Mouse (Mus musculus) myocyte (in vitro differentiated cells): ENCODE measurements around the gene Osm.

Experiments
- CEBPB ChIP-seq: IDR thresholded peaks from 2 replicates; pipeline ENCODE4 v1.6.1; 2011; ENCODE audit warnings: mild to moderate bottlenecking, moderate library complexity; ENCODE audit not compliant: poor library complexity, insufficient read depth, severe bottlenecking
- E2F4 ChIP-seq: IDR thresholded peaks from one replicate; pipeline ENCODE4 v1.6.1; 2011; ENCODE audit warnings: mild to moderate bottlenecking, control low read depth, moderate library complexity; ENCODE audit not compliant: insufficient read depth
- MAX ChIP-seq: IDR thresholded peaks from one replicate; pipeline ENCODE4 v1.6.1; 2011; ENCODE audit warnings: low read depth, mild to moderate bottlenecking, control low read depth
- MYOD1 ChIP-seq, 3 experiments: IDR thresholded peaks; one replicate each; pipeline ENCODE4 v1.6.1; 2011; ENCODE audit warnings: control low read depth in 2 of 3, low read depth in 2 of 3, mild to moderate bottlenecking in 2 of 3, moderate library complexity in 1 of 3; ENCODE audit not compliant: insufficient read length in 2 of 3, control insufficient read depth in 1 of 3
- MYOG ChIP-seq, 3 experiments: IDR thresholded peaks; one replicate each; pipeline ENCODE4 v1.6.1; 2011; ENCODE audit warnings: control low read depth in 2 of 3, low read depth in 2 of 3, mild to moderate bottlenecking in 2 of 3; ENCODE audit not compliant: insufficient read length in 2 of 3, control insufficient read depth in 1 of 3, insufficient read depth in 1 of 3
- POLR2A ChIP-seq: IDR thresholded peaks from one replicate; pipeline ENCODE4 v1.6.1; 2011; ENCODE audit warnings: low read depth, mild to moderate bottlenecking, control low read depth, moderate library complexity; ENCODE audit not compliant: insufficient read length
- POLR2AphosphoS2 ChIP-seq: IDR thresholded peaks from one replicate; pipeline ENCODE4 v1.6.1; 2011; ENCODE audit warnings: low read depth, control low read depth; ENCODE audit not compliant: insufficient read length
- REST ChIP-seq: IDR thresholded peaks from one replicate; pipeline ENCODE4 v1.6.1; 2011; ENCODE audit warnings: mild to moderate bottlenecking, control low read depth, moderate library complexity; ENCODE audit not compliant: insufficient read depth, insufficient read length
- SRF ChIP-seq: IDR thresholded peaks from one replicate; pipeline ENCODE4 v1.6.1; 2011; ENCODE audit warnings: low read depth; ENCODE audit not compliant: control insufficient read depth, insufficient read length
- TCF12 ChIP-seq: IDR thresholded peaks from one replicate; pipeline ENCODE4 v1.6.1; 2011; ENCODE audit warnings: mild to moderate bottlenecking, control low read depth; ENCODE audit not compliant: poor library complexity, insufficient read depth, severe bottlenecking
- TCF3 ChIP-seq: IDR thresholded peaks from one replicate; pipeline ENCODE4 v1.6.1; 2011; ENCODE audit warnings: low read depth, control low read depth; ENCODE audit not compliant: insufficient read length
- USF1 ChIP-seq: IDR thresholded peaks from one replicate; pipeline ENCODE4 v1.6.1; 2011; ENCODE audit warnings: low read depth, mild to moderate bottlenecking, control low read depth, moderate library complexity

DNA sequence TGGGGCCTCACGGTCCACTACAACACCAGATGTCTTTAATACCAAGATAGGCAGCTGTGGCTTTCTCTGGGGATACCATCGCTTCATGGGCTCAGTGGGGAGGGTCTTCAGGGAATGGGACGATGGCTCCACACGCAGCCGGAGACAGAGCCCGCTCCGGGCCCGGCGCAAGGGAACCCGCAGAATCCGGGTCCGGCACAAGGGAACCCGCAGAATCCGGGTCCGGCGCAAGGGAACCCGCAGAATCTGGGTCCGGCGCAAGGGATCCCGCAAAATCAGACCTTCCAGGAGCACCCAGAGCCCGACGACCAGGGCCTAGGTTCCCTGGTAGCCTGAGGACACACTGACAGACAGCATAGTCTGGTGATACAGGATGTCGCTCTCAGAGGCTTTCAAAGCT is 3.5 kb downstream of the Osm start:
- TF ChIP-seq POLR2A (no peak), MYOD1 (IDR thresholded peaks at IDR 0.05; ENCODE audit: control insufficient read depth in 1 of 3, insufficient read length in 2 of 3, low read depth in 2 of 3) (no peak), REST (no peak), E2F4 (no peak), TCF12 (no peak), USF1 (no peak), MAX (no peak), POLR2AphosphoS2 (no peak), MYOG (IDR thresholded peaks at IDR 0.05; ENCODE audit: control insufficient read depth in 1 of 3, insufficient read depth in 1 of 3, insufficient read length in 2 of 3, low read depth in 2 of 3) (no peak), CEBPB (no peak), SRF (no peak), TCF3 (no peak)
